Mouse (Mus musculus) leukemia stem cell, adult 10-12 weeks (primary cell): ENCODE data around the gene Gm34653. TPM values are rescaled to one million over a fixed set of nuclear protein-coding genes. Genes with fewer than 3 reads are reported as not detected.

Experiments used
- polyA plus RNA-seq: library from polyadenylated mRNA; stranded (reverse); fragments of >175 nt; gene quantifications from 2 replicates; pipeline ENCODE4 v1.2.3, GENCODE M21; 2012; ENCODE audit warnings: low replicate concordance

Gene Gm34653
- not detected in 2 replicates for polyA plus RNA-seq

GRCm38 (mm10) chr2:34832766-34833457 lies at the start of gene Gm34653:
Gene Gm34653, plus strand, starts transcription at chr2:34833007.

GRCm38 (mm10) chr2:34799357-34800256 lies 33.2 kb upstream of the Gm34653 start, which contains the start of gene Rabepk:
Gene Rabepk, minus strand, starts transcription at chr2:34799912.

GRCm38 (mm10) chr2:34825827-34826459 lies 6.9 kb upstream of the Gm34653 start, which contains the start of gene Fbxw2:
Gene Fbxw2, minus strand, starts transcription at chr2:34826311.

GRCm38 (mm10) chr2:34874271-34874670 lies 41.5 kb downstream of the Gm34653 start, which contains the start of gene Cutal:
Gene Cutal, plus strand, starts transcription at chr2:34874396.

GRCm38 (mm10) chr2:34874816-34875345 lies 42.1 kb downstream of the Gm34653 start, which contains the start of gene Psmd5:
Gene Psmd5, minus strand, starts transcription at chr2:34874968.

Other genes with a start within 250 kb of the Gm34653 start
- gene Gapvd1, start 77.8 kb upstream of the Gm34653 start, polyA plus RNA-seq = 20.5 and 24.6 TPM in 2 replicates
- 56.4 and 125 TPM in 2 replicates for gene Hspa5, start 61.0 kb upstream of the Gm34653 start, polyA plus RNA-seq
- 5.6 and 20.6 TPM in 2 replicates for gene Rabepk, start 33.1 kb upstream of the Gm34653 start, polyA plus RNA-seq
- gene Fbxw2, start 6.7 kb upstream of the Gm34653 start, polyA plus RNA-seq = 25.3 and 42.4 TPM in 2 replicates
- gene Cutal, start 41.4 kb downstream of the Gm34653 start, polyA plus RNA-seq = not detected in 2 replicates
- 5.3 and 11.2 TPM in 2 replicates for gene Psmd5, start 42.0 kb downstream of the Gm34653 start, polyA plus RNA-seq
- gene Phf19, start 81.0 kb downstream of the Gm34653 start, polyA plus RNA-seq = 2.7 and 3.9 TPM in 2 replicates
- gene Traf1, start 128.8 kb downstream of the Gm34653 start, polyA plus RNA-seq = 3.8 and 5.1 TPM in 2 replicates
- gene Hc, start 228.4 kb downstream of the Gm34653 start, polyA plus RNA-seq = not detected in 2 replicates